Mouse (Mus musculus): ENCODE measurements at regions not wholly inside any gene's neighbourhood (a gene's known extent, or its start where the extent isn't known, plus 50 kb on each side); places are given as distances from the start of the nearest gene placed in this dataset.
A peak's percentile ranks its signal among the peaks of the same experiment; 100 is the strongest.
"Not testable (repeated sequence)": the region's sequence is repeated elsewhere in the genome, so short reads cannot be mapped to it uniquely, and the experiment has no call there.

GRCm38 (mm10) chr8:57383746-57384320 lies 63.0 kb downstream of the Hand2 start:
- no peak for DNase-seq

- no peak for DNase-seq
These were observed 66.8 kb downstream of the Hand2 start for GRCm38 (mm10) chr8:57387627-57388026.

- DNase-seq: no peak
These were observed 67.1 kb upstream of the Scrg1 start for GRCm38 (mm10) chr8:57388579-57388978.

- no peak for DNase-seq
These were observed 57.6 kb upstream of the Scrg1 start for GRCm38 (mm10) chr8:57397999-57398635.

GRCm38 (mm10) chr8:57400171-57400570 lies 55.6 kb upstream of the Scrg1 start:
- DNase-seq: not testable (repeated sequence)

GRCm38 (mm10) chr8:57400776-57401631 lies 54.7 kb upstream of the Scrg1 start:
- DNase-seq: peak; percentile 53

- no peak for DNase-seq
These were observed 54.1 kb upstream of the Scrg1 start for GRCm38 (mm10) chr8:57401661-57402060.

- DNase-seq: no peak
These were observed 53.5 kb upstream of the Scrg1 start for GRCm38 (mm10) chr8:57402200-57402599.

GRCm38 (mm10) chr8:57403640-57404180 lies 52.0 kb upstream of the Scrg1 start:
- DNase-seq: no peak

GRCm38 (mm10) chr8:57405277-57405817 lies 50.4 kb upstream of the Scrg1 start:
- no peak for DNase-seq
